Mouse (Mus musculus) spleen, adult 10 weeks (tissue): ENCODE data around the gene Tssk6. TPM values are rescaled to one million over a fixed set of nuclear protein-coding genes. Genes with fewer than 3 reads are reported as not detected.

ENCODE experiments used
- polyA plus RNA-seq: library from polyadenylated mRNA; stranded (reverse); fragments of 350-450 nt; fragmentation: Illumina TruSeq; extraction: RNeasy Lipid Tissue Mini Kit (QIAGEN cat#74804); gene quantifications from one replicate; pipeline ENCODE4 v1.2.3, GENCODE M21; 2015; ENCODE audit warnings: low replicate concordance; ENCODE audit not compliant: insufficient read depth

The Tssk6 gene
- not detected for polyA plus RNA-seq

GRCm38 (mm10) chr8:69902163-69903062 is at the start of gene Tssk6, which contains the start of the genes Ndufa13 and Yjefn3:
Gene Tssk6, plus strand, starts transcription at chr8:69902184.
Gene Ndufa13, minus strand, starts transcription at chr8:69902558.
Gene Yjefn3, minus strand, starts transcription at chr8:69902712.

DNA sequence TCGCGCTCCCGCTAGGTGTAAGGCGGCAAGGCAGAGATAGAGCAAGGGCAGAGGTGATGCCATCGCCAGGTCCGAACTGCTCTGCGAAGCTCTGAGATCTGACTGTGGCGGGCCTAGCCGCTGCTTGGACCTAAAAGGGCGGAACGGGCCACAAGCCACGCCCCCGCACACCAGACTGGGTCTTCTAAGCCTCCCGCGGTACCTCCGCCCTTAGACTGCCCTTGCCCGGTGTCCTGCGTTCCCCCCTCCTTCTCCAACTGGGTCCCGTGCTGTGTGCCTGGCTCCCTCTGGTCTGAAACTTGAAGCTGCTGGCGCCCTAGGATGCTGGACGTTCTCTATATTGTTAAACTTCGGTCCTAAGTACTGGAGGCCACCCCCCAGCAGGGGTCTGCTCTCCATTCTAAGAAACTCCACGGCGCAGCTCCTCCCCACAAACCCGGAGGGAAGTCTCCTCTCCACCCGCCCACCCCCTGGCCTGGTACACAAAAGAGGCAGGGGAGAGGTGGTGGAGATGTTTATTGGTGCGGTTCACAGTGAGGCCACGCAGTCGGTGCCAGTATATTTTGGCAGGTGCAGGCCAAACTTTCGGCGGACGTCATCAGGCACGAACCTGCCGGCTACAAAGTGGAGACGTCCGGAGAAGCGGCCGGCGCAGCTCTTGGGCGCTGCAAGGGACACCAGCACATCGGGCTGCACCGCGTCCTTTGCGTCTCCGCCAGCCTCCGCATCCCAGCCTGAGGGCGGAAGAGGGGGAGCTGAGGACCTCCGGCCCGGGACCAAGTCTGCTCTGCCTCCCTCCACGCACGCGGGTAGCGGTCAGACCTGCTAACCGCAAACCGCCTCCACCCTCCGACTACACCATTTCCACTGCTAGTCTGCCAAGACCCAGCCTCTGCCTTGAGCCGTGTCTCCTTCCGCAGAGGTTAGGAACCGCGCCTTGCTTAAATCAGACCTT is 14.4 kb upstream of the Tssk6 start, which contains the start of gene Cilp2:
Gene Cilp2, minus strand, starts transcription at position 399 of the 955 bp plus-strand sequence.

Other genes starting within 250 kb of the Tssk6 start
- 3.1 TPM for gene Zfp964, start 247.7 kb upstream of the Tssk6 start, polyA plus RNA-seq
- gene Zfp869, start 191.5 kb upstream of the Tssk6 start, polyA plus RNA-seq: 88.7 TPM
- gene Zfp963, start 152.2 kb upstream of the Tssk6 start, polyA plus RNA-seq: 11.5 TPM
- gene Gm20422, start 127.3 kb upstream of the Tssk6 start, polyA plus RNA-seq: 1.4 TPM
- gene Atp13a1, start 111.0 kb upstream of the Tssk6 start, polyA plus RNA-seq: 16.8 TPM
- gene Zfp866, start 111.0 kb upstream of the Tssk6 start, polyA plus RNA-seq: 62.4 TPM
- 168 TPM for gene Gmip, start 93.5 kb upstream of the Tssk6 start, polyA plus RNA-seq
- gene Lpar2, start 79.8 kb upstream of the Tssk6 start, polyA plus RNA-seq: 6.1 TPM
- gene Pbx4, start 69.7 kb upstream of the Tssk6 start, polyA plus RNA-seq: 8.6 TPM
- gene Cilp2, start 14.5 kb upstream of the Tssk6 start, polyA plus RNA-seq: not detected
- 13.6 TPM for gene Ndufa13, start 374 bp downstream of the Tssk6 start, polyA plus RNA-seq
- gene Yjefn3, start 528 bp downstream of the Tssk6 start, polyA plus RNA-seq: not detected
- gene Gatad2a, start 94.2 kb downstream of the Tssk6 start, polyA plus RNA-seq: 21.0 TPM
- gene Mau2, start 140.6 kb downstream of the Tssk6 start, polyA plus RNA-seq: 55.1 TPM
- 29.4 TPM for gene Sugp1, start 140.6 kb downstream of the Tssk6 start, polyA plus RNA-seq
- 1.2 TPM for gene Tm6sf2, start 170.7 kb downstream of the Tssk6 start, polyA plus RNA-seq
- not detected for gene Hapln4, start 181.3 kb downstream of the Tssk6 start, polyA plus RNA-seq
- 0.06 TPM for gene Ncan, start 218.7 kb downstream of the Tssk6 start, polyA plus RNA-seq
- 17.2 TPM for gene Nr2c2ap, start 229.1 kb downstream of the Tssk6 start, polyA plus RNA-seq
- gene Rfxank, start 237.0 kb downstream of the Tssk6 start, polyA plus RNA-seq: 7.4 TPM
- 25.0 TPM for gene Borcs8, start 237.3 kb downstream of the Tssk6 start, polyA plus RNA-seq
- gene Mef2b, start 237.5 kb downstream of the Tssk6 start, polyA plus RNA-seq: 0.33 TPM